Mouse (Mus musculus) fibroblast of lung, adult 2 months (primary cell): ENCODE measurements at regions not wholly inside any gene's neighbourhood (a gene's known extent, or its start where the extent isn't known, plus 50 kb on each side); places are given as distances from the start of the nearest gene placed in this dataset.
"Not testable (repeated sequence)": the region's sequence is repeated elsewhere in the genome, so short reads cannot be mapped to it uniquely, and the experiment has no call there.

Experiments
- DNase-seq: peaks from one replicate; pipeline ENCODE4 v3.0.0-alpha.2; 2011; ENCODE audit warnings: low read depth

GRCm38 (mm10) chr5:134046086-134046485 is 53.4 kb upstream of the Castor2 start:
- no peak for DNase-seq

- DNase-seq = not testable (repeated sequence)
Measured at GRCm38 (mm10) chr5:134042938-134043337, 56.6 kb upstream of the Castor2 start.

- DNase-seq = no peak
Measured at GRCm38 (mm10) chr5:134027316-134027966, 72.1 kb upstream of the Castor2 start.

GRCm38 (mm10) chr5:134019651-134020432 is 79.7 kb upstream of the Castor2 start:
- no peak for DNase-seq

- peak; percentile 51 for DNase-seq
Measured at GRCm38 (mm10) chr5:134014257-134015163, 85.0 kb upstream of the Castor2 start.

GRCm38 (mm10) chr5:134013206-134013605 is 86.3 kb upstream of the Castor2 start:
- DNase-seq = no peak

GRCm38 (mm10) chr5:134009843-134010242 is 89.7 kb upstream of the Castor2 start:
- DNase-seq = no peak

- DNase-seq = no peak
Measured at GRCm38 (mm10) chr5:134007127-134007771, 92.3 kb upstream of the Castor2 start.

- peak; percentile 50 for DNase-seq
Measured at GRCm38 (mm10) chr5:134006470-134007126, 92.9 kb upstream of the Castor2 start.

- no peak for DNase-seq
Measured at GRCm38 (mm10) chr5:134006001-134006400, 93.5 kb upstream of the Castor2 start.

GRCm38 (mm10) chr5:134000100-134000499 is 99.4 kb upstream of the Castor2 start:
- DNase-seq = no peak

- DNase-seq = no peak
Measured at GRCm38 (mm10) chr5:133999698-134000097, 99.8 kb upstream of the Castor2 start.

GRCm38 (mm10) chr5:133991994-133992393 is 107.5 kb upstream of the Castor2 start:
- DNase-seq = no peak

GRCm38 (mm10) chr5:133991556-133991955 is 108.0 kb upstream of the Castor2 start:
- DNase-seq = no peak

- DNase-seq = no peak
Measured at GRCm38 (mm10) chr5:133983249-133983966, 116.1 kb upstream of the Castor2 start.

- DNase-seq = no peak
Measured at GRCm38 (mm10) chr5:133970421-133970914, 129.0 kb upstream of the Castor2 start.

- DNase-seq = no peak
Measured at GRCm38 (mm10) chr5:133963301-133963700, 136.2 kb upstream of the Castor2 start.

- DNase-seq = no peak
Measured at GRCm38 (mm10) chr5:133940841-133941240, 158.7 kb upstream of the Castor2 start.

- DNase-seq = no peak
Measured at GRCm38 (mm10) chr5:133940030-133940429, 159.5 kb upstream of the Castor2 start.
